Mouse (Mus musculus) gastrocnemius, postnatal 10 days (tissue): ENCODE measurements around the gene Ifi27l2b. TPM values are rescaled to one million over a fixed set of nuclear protein-coding genes. Genes with fewer than 3 reads are reported as not detected.
"Not testable (repeated sequence)": the region's sequence is repeated elsewhere in the genome, so short reads cannot be mapped to it uniquely, and the experiment has no call there.

Source experiments
- DNase-seq: peaks from one replicate; pipeline ENCODE4 v3.0.0; 2021; ENCODE audit warnings: mixed read lengths
- long read RNA-seq, 2 experiments: library from polyadenylated mRNA; stranded (forward); transcript quantifications; one replicate each; pipeline ENCODE4 v2.0.0; 2021
- total RNA-seq, 2 experiments: library from RNA; stranded (reverse); gene quantifications; 2 replicates each; pipeline ENCODE4 v1.2.3; 2021

The Ifi27l2b gene
- not detected for total RNA-seq
- long read RNA-seq, experiment 1: 0 reads
- long read RNA-seq, experiment 2: 0 reads

DNA sequence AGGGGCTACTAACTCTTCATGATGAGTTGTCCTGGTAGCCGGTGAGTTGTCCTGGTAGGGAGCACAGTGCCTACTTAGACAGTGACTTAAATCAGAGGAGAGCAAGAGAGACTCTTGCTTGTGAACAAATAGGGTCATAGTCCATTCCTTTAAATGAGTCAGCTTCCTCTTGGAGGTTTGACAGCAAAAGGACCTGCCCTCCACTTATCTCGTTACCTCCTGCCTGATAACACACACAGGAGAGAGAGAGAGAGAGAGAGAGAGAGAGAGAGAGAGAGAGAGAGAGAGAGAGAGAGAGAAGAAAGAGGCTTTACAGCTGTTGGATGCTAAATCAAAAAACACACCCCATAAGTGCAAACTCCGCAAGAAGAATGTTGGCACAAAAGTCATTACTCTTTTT, at the start of gene Ifi27l2b:
Gene Ifi27l2b (minus strand): TSS at position 84 of the 400 bp plus-strand sequence.
- DNase-seq: no peak

DNA sequence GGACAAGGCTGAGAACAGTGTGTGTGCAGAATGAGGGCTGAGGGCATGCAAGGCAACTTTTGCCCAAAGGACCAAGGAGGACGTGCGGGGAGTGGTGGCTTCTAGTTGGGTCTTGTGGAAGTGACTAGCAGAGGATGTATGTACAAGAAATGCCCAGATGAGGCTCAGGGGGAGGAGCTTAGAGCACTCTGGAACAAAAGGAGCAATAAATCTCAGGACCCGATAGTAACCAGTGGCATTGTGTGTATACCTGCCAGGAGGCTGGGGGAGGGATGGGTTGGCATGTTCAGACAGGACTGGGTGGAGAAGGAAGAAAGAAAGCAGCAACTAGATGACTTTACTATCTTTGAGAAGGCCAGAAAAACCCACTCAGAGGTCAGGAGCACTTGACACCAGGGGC, 47.4 kb upstream of the Ifi27l2b start:
- no peak for DNase-seq

- no peak for DNase-seq
Observed at GRCm38 (mm10) chr12:103503300-103503699, 46.3 kb upstream of the Ifi27l2b start.

GRCm38 (mm10) chr12:103499261-103499660, 42.2 kb upstream of the Ifi27l2b start:
- no peak for DNase-seq

GRCm38 (mm10) chr12:103498768-103499167, 41.7 kb upstream of the Ifi27l2b start:
- peak; percentile 29 for DNase-seq

- DNase-seq: peak; percentile 52
Observed at GRCm38 (mm10) chr12:103494486-103494885, 37.5 kb upstream of the Ifi27l2b start.

- peak; percentile 72 for DNase-seq
Observed at GRCm38 (mm10) chr12:103492767-103493166, 35.7 kb upstream of the Ifi27l2b start.

GRCm38 (mm10) chr12:103491091-103491730, 34.2 kb upstream of the Ifi27l2b start:
- DNase-seq: no peak

GRCm38 (mm10) chr12:103487750-103488149, 30.7 kb upstream of the Ifi27l2b start:
- DNase-seq: no peak

DNA sequence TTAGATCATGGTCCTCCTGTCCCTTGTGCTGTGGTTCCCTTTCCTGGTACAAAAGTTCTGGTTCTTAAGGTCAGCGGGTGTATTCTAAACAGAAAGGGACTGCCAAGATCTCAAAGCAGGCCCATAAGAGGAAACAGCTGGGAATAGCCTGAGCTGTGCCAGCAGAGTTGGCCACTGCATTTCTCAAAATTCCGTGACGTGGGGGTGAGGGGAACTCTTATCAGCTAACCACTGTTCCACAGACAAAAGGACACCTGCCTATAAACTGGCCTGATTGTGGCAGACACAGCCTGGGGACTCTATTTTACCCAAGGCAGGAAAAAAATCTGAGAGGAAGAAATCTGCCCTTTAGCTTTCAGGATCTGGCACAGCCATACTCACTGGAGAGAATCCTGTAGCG, 30.3 kb upstream of the Ifi27l2b start:
- DNase-seq: peak; percentile 23

GRCm38 (mm10) chr12:103486726-103487125, 29.7 kb upstream of the Ifi27l2b start:
- DNase-seq: no peak

GRCm38 (mm10) chr12:103484200-103484972, 27.4 kb upstream of the Ifi27l2b start:
- not testable (repeated sequence) for DNase-seq

GRCm38 (mm10) chr12:103482781-103483180, 25.8 kb upstream of the Ifi27l2b start:
- DNase-seq: no peak

- no peak for DNase-seq
Observed at GRCm38 (mm10) chr12:103481671-103482070, 24.6 kb upstream of the Ifi27l2b start.

DNA sequence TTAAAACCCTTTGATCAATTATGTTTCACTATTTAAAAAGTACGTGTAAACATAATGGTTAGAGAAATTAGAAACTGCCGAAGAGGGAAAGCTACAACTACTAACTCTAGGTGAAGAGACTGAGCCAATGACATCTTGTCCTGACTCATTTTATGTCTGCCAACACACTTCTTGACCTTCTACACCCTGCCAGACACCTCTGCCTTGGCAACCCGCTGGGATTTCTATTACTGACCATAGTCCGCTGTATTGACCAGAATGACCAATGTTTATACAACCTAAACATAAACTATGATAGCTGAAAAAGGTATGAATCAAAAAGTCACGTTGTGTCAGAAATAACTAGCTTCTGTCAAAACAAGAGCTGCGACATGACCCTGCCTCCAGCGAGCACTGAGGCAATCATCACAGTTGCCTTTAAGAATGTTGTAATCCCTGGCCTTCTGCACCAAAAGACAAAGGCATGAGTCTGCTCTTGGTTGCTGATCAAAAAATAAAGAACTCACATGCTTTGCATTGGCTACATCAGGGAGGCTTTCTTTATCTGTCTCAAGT, 20.5 kb upstream of the Ifi27l2b start:
- DNase-seq: no peak

DNA sequence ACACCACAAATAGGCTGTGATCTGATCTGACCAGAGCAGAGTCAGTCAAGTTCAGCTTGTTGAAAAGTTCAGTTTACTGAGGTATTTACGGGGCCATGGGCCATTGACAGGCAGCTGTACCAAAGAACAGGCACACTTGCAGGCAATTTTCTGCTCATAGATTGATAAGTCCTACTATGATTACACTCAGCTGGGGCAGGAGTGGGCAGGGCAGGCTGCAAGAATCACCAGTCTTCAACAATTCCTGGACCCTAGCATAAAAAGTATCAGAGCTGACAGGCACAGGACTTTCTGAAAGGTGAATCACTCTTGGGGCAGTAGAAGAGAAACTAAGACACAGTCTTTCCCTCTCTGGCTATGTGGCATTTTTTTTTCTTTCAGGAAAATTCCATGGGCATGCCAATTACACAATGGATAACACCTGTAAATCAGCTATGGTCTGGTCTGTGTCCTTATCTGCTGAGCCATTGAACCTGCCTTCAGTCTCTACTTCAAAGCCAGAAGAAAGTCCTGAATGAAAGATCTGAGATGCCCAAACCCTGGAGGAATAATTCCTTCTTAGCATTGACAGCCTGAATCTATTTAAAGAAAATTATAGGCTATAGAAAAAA, 19.9 kb upstream of the Ifi27l2b start:
- no peak for DNase-seq

GRCm38 (mm10) chr12:103474481-103474880, 17.5 kb upstream of the Ifi27l2b start:
- DNase-seq: no peak

GRCm38 (mm10) chr12:103456727-103457126, 296 bp downstream of the Ifi27l2b start:
- DNase-seq: not testable (repeated sequence)

DNA sequence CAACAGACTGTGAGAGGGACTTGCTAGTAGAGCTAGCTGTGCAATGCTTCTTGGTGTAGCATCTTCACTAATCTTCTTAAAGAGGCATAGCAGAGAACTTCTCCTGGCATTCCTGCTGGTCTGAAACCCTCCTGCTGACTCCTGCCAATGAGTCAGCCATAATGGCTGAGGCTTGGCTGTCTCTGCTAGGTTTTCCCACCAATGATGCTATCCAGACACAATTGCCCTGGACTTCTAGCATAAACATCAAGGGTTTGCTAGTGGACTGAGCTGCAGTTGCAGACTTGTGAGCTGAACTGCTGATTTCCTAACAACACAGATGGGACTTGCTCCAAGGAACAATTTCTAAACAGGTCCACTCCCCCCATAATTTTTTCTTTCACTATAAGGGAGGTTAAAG, 3.7 kb downstream of the Ifi27l2b start:
- no peak for DNase-seq

DNA sequence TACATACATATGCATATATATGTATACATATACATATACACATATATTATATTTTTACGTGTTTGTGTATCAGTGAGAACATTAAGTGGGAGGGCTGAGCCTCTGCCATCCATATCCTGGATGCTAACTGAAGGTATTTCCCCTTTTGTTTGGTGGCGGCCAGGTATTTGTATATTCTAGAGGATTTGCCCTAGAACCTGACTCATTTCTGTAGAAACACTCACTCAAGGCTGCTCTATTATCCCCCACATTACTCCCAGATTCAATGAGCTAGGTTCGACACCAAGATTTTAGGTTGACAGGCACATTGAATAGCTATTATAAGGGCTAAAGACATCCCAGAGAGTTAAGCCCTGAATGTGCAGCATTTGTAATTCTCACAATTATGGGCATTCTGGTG, 12.0 kb downstream of the Ifi27l2b start:
- DNase-seq: no peak

DNA sequence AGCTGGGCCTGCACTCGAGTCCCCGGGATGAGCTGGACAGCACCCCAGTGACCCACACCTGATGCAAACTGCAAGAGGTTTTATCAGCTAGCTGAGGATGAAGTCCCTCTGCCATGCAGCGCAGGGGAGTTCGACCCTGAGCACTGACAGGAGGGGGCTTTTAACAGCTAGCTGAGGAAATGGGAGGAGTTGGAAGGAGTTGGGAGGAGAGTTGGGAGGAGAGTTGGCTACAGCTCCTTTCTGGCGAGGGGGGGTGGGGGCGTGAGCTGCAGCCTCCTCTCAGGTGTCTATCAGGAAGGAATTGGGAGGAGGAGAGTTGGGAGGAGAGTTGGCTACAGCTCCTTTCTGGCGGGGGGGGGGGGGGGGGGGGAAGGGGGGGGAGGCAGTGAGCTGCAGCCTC, 12.8 kb downstream of the Ifi27l2b start:
- not testable (repeated sequence) for DNase-seq

- DNase-seq: no peak
Observed at GRCm38 (mm10) chr12:103443524-103443923, 13.5 kb downstream of the Ifi27l2b start, which contains the start of gene Ifi27l2a. TSS of gene Ifi27l2a (minus strand) at chr12:103443680.

DNA sequence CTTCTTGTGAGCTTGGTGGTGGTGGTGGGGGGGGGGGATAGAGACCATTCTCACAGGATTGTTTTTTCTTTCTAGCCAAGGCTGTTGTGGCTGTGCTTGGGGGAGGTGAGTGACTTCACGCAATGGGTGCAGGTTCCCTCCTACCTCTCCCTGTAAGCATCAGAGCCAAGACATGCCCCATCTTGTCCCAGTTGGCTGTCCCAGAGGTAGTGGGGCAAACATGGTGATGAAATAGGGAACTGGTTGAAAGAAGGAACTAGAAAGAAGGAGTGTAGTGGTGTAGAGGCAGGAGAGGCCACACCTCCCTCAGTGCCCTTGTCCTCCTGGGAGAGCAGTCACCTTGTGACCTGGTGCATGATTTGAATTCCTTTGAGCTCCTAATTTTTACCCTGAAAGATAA, 19.4 kb downstream of the Ifi27l2b start:
- DNase-seq: no peak
